Mouse (Mus musculus) C2C12 (cell line): ENCODE data around the gene Stk4.

Source experiments
- CEBPB ChIP-seq: IDR thresholded peaks from one replicate; pipeline ENCODE4 v1.6.1; 2011; ENCODE audit warnings: low read depth, mild to moderate bottlenecking, control low read depth, moderate library complexity
- CTCF ChIP-seq: IDR thresholded peaks from one replicate; pipeline ENCODE4 v1.5.1; 2011; ENCODE audit not compliant: control insufficient read depth, insufficient read depth, insufficient read length
- MAX ChIP-seq: IDR thresholded peaks from one replicate; pipeline ENCODE4 v1.6.1; 2011; ENCODE audit warnings: mild to moderate bottlenecking, control low read depth
- MYOD1 ChIP-seq: IDR thresholded peaks from one replicate; pipeline ENCODE4 v1.6.1; 2011; ENCODE audit warnings: low read depth; ENCODE audit not compliant: control insufficient read depth, insufficient read length
- USF1 ChIP-seq: IDR thresholded peaks from one replicate; pipeline ENCODE4 v1.6.1; 2011; ENCODE audit warnings: low read depth, mild to moderate bottlenecking, control low read depth, moderate library complexity

- TF ChIP-seq MYOD1 (no peak), CTCF (no peak), CEBPB (no peak), MAX (no peak), USF1 (no peak)
These were observed 53.1 kb downstream of the Stk4 start for GRCm38 (mm10) chr2:164123169-164123766.
